Mouse (Mus musculus) heart, embryonic 14.5 days (tissue): ENCODE measurements around the gene Pfkfb4. TPM values are rescaled to one million over a fixed set of nuclear protein-coding genes. Genes with fewer than 3 reads are reported as not detected.

Experiments
- ATAC-seq: fragments of 200-750 bp; cut with Nextera tagmentation; 2 replicates; pipeline ENCODE4 v1.8.0; 2017; ENCODE audit warnings: low read depth, moderate TSS enrichment; ENCODE audit not compliant: insufficient number of reproducible peaks, insufficient read depth, low FRiP score
- H3K27ac ChIP-seq, 2 experiments: fragments of 200-500 bp in 1 of 2; fragments of 300-500 bp in 1 of 2; sonication (generic) in 1 of 2; replicated peaks in 1 of 2; 2 replicates each; pipeline ENCODE4 v1.5.1; 2012 to 2014; ENCODE audit warnings: low read depth in 2 of 2, low read length in 2 of 2, control low read depth in 1 of 2, mild to moderate bottlenecking in 1 of 2, mixed read lengths in 1 of 2; ENCODE audit not compliant: control insufficient read depth in 1 of 2, insufficient read depth in 1 of 2
- H3K27me3 ChIP-seq: fragments of 300-500 bp; sonication (generic); 2 replicates; pipeline ENCODE4 v1.6.1; 2014; ENCODE audit warnings: mild to moderate bottlenecking, low read length, control low read depth; ENCODE audit not compliant: control insufficient read depth, insufficient read depth
- H3K36me3 ChIP-seq: fragments of 300-500 bp; sonication (generic); 2 replicates; pipeline ENCODE4 v1.6.1; 2014; ENCODE audit warnings: mild to moderate bottlenecking, control low read depth, low read length, mixed read lengths; ENCODE audit not compliant: control insufficient read depth, insufficient read depth
- H3K4me1 ChIP-seq, 2 experiments: fragments of 200-500 bp in 1 of 2; fragments of 300-500 bp in 1 of 2; sonication (generic) in 1 of 2; 2 replicates each; pipeline ENCODE4 v1.6.1; 2012 to 2014; ENCODE audit warnings: low read length in 2 of 2, control low read depth in 1 of 2, mixed read lengths in 1 of 2; ENCODE audit not compliant: control insufficient read depth in 2 of 2, insufficient read depth in 2 of 2
- H3K4me2 ChIP-seq: fragments of 300-500 bp; sonication (generic); 2 replicates; pipeline ENCODE4 v1.6.1; 2014; ENCODE audit warnings: mild to moderate bottlenecking, low read length
- H3K4me3 ChIP-seq, 2 experiments: fragments of 200-500 bp in 1 of 2; fragments of 300-500 bp in 1 of 2; sonication (generic) in 1 of 2; 2 replicates each; pipeline ENCODE4 v1.5.1; 2012 to 2014; ENCODE audit warnings: low read length in 2 of 2, mild to moderate bottlenecking in 2 of 2, control low read depth in 1 of 2, low read depth in 1 of 2, moderate library complexity in 1 of 2; ENCODE audit not compliant: control insufficient read depth in 1 of 2, insufficient read depth in 1 of 2
- H3K9ac ChIP-seq: fragments of 300-500 bp; sonication (generic); 2 replicates; pipeline ENCODE4 v1.6.1; 2014; ENCODE audit warnings: mild to moderate bottlenecking, low read length
- H3K9me3 ChIP-seq: fragments of 300-500 bp; sonication (generic); 2 replicates; pipeline ENCODE4 v1.6.1; 2016; ENCODE audit warnings: low read length, control low read depth; ENCODE audit not compliant: control insufficient read depth
- WGBS: fragments of 180-500 bp; shearing (Covaris S2); extraction: QIAGEN DNeasy Blood & Tissue Kit; methylation state at CpG from one replicate; pipeline ENCODE4 v1.1.7; 2014; 5-methylcytosine and 5-hydroxymethylcytosine counted together
- polyA plus RNA-seq: library from polyadenylated mRNA; unstranded; fragments of >200 nt; fragmentation: Nextera tagmentation; extraction: Ambion mirVana; gene quantifications from 2 replicates; pipeline ENCODE4 v1.2.1, GENCODE M21; 2014

Gene Pfkfb4
- polyA plus RNA-seq, result 2.9 and 3.2 TPM in 2 replicates

- Histone ChIP-seq H3K4me2 (peak within 1 kb of the TSS; percentile 88), H3K27ac (peak within 1 kb of the TSS; percentile 86 to 88), H3K27me3 (no peaks in the 10 kb centered on the region), H3K4me3 (peak within 1 kb of the TSS; percentile 52 to 71), H3K4me1 (peaks cover 33 to 43% of the 10 kb centered on the region in 2 experiments), H3K9ac (peak within 1 kb of the TSS; percentile 72), H3K36me3 (no peaks in the 10 kb centered on the region), H3K9me3 (no peaks in the 10 kb centered on the region)
- peak; percentile 92 for ATAC-seq
- under 1% methylated on average over 31 of the region's 31 CpGs for WGBS
Measured at GRCm38 (mm10) chr9:108991428-108992084, at the start of gene Pfkfb4. Gene Pfkfb4 (plus strand): TSS chr9:108991778.

DNA sequence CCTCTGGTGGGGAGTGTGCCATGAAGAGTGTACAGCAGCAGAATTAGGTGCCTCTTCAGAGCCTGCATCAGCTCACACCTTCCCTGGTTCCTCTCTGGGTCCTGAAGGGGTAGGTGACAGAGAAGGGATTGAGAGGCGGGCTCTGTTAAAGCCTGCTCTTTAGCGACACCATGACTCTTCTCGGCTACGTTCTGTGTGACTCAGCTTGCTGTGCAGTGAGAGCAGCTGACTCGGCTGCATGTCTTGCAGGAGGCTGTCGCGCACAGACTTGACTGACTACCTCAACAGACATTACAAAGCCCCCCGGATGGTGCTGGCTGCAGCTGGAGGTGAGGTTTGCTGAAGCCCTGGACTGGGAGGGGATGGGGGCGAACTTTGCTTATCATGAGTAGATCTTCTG, 46.5 kb upstream of the Pfkfb4 start:
- Histone ChIP-seq H3K9ac (no peak overlapping the region), H3K4me3 (no peak overlapping the region), H3K9me3 (no peaks in the 10 kb centered on the region), H3K27ac (no peak overlapping the region), H3K4me1 (peaks cover 10 to 18% of the 10 kb centered on the region in 2 experiments; a peak in 3 of 4 replicates), H3K27me3 (no peaks in the 10 kb centered on the region), H3K4me2 (no peak overlapping the region), H3K36me3 (peaks cover 96% of the 10 kb centered on the region)
- 68% methylated on average over 9 of the region's 9 CpGs for WGBS
- no peak for ATAC-seq

GRCm38 (mm10) chr9:108945608-108946007, 46.0 kb upstream of the Pfkfb4 start:
- Histone ChIP-seq H3K9ac (no peak overlapping the region), H3K9me3 (no peaks in the 10 kb centered on the region), H3K36me3 (peaks cover 96% of the 10 kb centered on the region), H3K4me2 (no peak overlapping the region), H3K27me3 (no peaks in the 10 kb centered on the region), H3K27ac (no peak overlapping the region), H3K4me3 (no peak overlapping the region), H3K4me1 (peaks cover 12 to 19% of the 10 kb centered on the region in 2 experiments; a peak in 3 of 4 replicates)
- no peak for ATAC-seq
- 89% methylated on average over 5 of the region's 5 CpGs for WGBS

DNA sequence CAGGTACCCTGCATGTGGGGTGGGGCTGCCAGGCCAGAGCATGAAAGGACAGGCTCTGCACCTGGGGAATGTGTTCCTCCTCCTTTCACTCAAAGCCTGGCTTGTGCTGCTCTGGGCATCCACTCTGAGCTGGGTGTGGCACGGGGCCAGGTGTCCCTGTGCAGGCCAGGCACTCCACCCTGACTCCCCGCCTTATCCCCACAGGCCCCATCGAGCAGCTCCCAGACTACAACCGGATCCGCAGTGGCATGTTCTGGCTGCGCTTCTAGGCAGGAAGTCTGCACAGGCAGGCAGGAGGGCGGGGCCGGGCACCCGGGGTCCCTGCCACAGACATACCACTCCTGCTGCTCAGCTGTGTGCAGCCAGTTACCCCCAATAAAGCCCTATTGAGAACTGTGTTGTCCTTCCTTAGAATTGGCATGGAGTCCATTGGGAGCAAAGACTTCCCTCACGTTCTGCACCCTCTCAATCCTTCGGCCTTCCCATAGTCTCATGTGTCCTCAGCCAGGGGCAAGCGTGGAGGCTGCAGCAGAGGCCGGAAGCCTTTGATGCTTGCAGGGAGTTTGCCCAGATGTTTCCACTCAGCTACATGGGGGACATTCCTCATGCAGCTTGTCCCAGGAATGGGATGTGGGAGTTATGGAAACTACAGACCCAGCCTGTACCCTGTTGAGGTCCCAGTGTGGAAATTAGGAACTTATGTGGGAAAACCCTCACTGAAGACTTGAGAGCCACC, 42.2 kb upstream of the Pfkfb4 start:
- H3K4me1 ChIP-seq, result peaks cover 14 to 34% of the 10 kb centered on the region in 2 experiments; a peak in 3 of 4 replicates
- H3K4me2 ChIP-seq, result no peak overlapping the region
- no peak overlapping the region; the same call in 1 of the 2 replicates for H3K9ac ChIP-seq
- no peak overlapping the region for H3K4me3 ChIP-seq
- H3K36me3 ChIP-seq, result peaks cover 65% of the 10 kb centered on the region
- H3K27me3 ChIP-seq, result peaks cover 15% of the 10 kb centered on the region
- ATAC-seq, result no peak
- 57% methylated on average over 13 of the region's 13 CpGs for WGBS
- no peaks in the 10 kb centered on the region for H3K9me3 ChIP-seq
- peak overlapping the region; percentile 15 to 69; a peak in 3 of 4 replicates for H3K27ac ChIP-seq

DNA sequence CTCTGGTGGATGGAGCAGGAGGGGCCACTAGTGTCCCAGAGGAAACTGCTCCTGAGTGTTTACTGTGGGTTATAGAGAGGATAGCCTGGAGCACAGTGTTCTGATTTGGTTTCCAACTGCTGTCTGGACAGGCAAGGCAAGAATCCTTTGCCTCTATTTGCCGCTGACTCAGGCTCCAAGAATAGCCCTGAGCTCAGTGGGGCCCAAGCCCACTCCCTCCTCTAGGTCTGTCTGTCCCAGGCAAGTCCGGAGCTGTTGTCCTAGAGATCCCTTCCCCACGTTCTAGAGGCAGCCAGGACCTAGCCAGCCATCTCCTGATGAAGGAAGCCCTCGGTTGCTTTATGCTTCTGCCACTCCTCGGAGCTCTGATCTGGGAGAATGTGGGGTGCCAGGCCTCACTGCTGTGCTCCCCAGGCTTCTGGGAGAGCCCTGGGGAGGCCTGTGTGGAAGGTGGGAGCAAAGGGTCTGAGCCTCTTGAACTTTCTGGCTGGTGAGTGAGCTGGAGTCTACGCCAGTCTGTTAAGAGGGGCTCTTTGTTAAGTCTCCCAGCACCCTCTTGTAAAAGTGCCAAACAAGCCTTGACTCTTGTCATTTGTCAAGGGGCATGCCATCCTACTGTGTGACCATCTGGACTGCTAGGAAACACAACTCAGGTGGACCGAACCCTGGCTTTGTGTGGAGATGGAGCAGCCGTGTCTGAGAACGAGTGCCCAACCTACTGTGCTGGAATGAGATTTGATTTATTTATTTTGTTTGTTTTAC, 41.4 kb upstream of the Pfkfb4 start:
- H3K36me3 ChIP-seq, result peaks cover 58% of the 10 kb centered on the region
- ATAC-seq, result 0 out of 2 replicates have a peak, but pooled peaks have one; percentile 4
- H3K9me3 ChIP-seq, result no peaks in the 10 kb centered on the region
- 63% methylated on average over 9 of the region's 9 CpGs for WGBS
- peaks cover 14 to 34% of the 10 kb centered on the region in 2 experiments; a peak in 3 of 4 replicates for H3K4me1 ChIP-seq
- H3K27ac ChIP-seq, result peak overlapping the region; percentile 69 to 73
- H3K27me3 ChIP-seq, result peaks cover 17% of the 10 kb centered on the region
- no peak overlapping the region for H3K4me3 ChIP-seq
- H3K9ac ChIP-seq, result peak overlapping the region; percentile 30
- H3K4me2 ChIP-seq, result no peak overlapping the region

DNA sequence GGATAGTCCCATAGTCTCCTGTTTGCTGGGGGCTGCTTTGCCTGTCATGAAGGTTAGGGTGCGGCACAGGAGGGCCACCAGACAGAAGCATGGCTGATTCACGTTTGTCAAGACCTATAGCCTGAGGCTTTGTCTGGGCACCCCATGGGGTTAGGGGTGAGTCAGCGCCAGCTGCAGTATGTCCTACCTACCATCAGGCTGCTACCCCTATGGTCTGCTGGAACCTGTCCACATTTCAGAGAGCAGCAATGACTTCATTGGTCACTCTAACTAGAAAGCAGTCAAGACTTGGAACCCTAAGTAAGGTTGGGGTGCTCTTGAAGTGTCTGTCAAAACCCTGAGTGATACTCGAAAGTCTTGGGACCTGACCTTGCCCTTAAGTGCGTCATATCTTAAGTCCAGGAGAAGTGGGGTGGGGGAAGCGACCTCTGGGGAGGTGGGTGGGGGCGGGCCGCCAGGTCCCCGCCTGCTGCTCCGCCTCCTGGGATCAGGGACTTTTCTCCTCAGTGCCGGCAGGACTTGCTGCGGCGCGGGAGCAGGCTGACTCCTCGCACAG, 38.4 kb upstream of the Pfkfb4 start, which contains the start of gene Col7a1:
Gene Col7a1 (plus strand): TSS at position 506 of the 556 bp plus-strand sequence.
- 10% methylated on average over 14 of the region's 15 CpGs for WGBS
- no peak within 1 kb of the TSS for H3K27ac ChIP-seq

GRCm38 (mm10) chr9:108955241-108955640, 36.3 kb upstream of the Pfkfb4 start:
- Histone ChIP-seq H3K27ac (no peak overlapping the region), H3K4me1 (peaks cover 3 to 15% of the 10 kb centered on the region in 2 experiments; a peak in 2 of 4 replicates), H3K4me2 (no peak overlapping the region), H3K4me3 (no peak overlapping the region), H3K9ac (no peak overlapping the region), H3K36me3 (peaks cover 7% of the 10 kb centered on the region), H3K27me3 (peaks cover 17% of the 10 kb centered on the region), H3K9me3 (no peaks in the 10 kb centered on the region)
- WGBS, result 89% methylated on average over 11 of the region's 11 CpGs
- ATAC-seq, result no peak

More for the DNA sequence above, 38.4 kb upstream of the Pfkfb4 start, which contains the start of gene Col7a1:
- H3K36me3 ChIP-seq, result peaks cover 28% of the 10 kb centered on the region
- peak within 1 kb of the TSS; percentile 48 for H3K9ac ChIP-seq
- H3K4me2 ChIP-seq, result peak within 1 kb of the TSS; percentile 58
- ATAC-seq, result no peak
- H3K4me1 ChIP-seq, result peaks cover 14 to 34% of the 10 kb centered on the region in 2 experiments; a peak in 3 of 4 replicates
- H3K9me3 ChIP-seq, result no peaks in the 10 kb centered on the region
- H3K27me3 ChIP-seq, result peaks cover 17% of the 10 kb centered on the region
- H3K4me3 ChIP-seq, result peak within 1 kb of the TSS; percentile 30
